Mouse (Mus musculus): Measurements from ENCODE around the gene Rps11. TPM values are rescaled to one million over a fixed set of nuclear protein-coding genes. Genes with fewer than 3 reads are reported as not detected.

The Rps11 gene
- polyA plus RNA-seq, 1 experiment from 2014 or later = 781 TPM

DNA sequence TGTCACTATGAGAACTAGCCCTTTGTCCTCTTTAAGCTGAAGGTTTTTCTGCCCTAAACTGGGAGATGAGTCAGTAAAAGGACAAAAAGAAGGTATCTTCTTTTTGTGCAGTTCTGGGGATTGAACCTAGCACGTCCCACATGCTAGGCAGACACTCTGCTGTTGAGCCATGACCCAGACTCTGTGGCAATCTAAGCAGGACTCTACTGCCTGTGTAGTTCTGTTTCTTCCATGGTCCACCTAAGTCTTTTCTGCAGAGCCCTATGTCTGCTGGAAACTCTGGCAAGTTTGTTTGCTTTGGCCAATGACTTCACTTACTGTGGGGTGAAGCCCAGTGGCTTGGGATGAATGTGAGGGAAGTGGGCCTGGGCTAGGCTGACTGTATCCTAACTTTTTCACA is 14.2 kb upstream of the Rps11 start:
- no peak for ATAC-seq (ENCODE audit: low read depth)
- 77% methylated on average over 1 of the region's 1 CpGs for WGBS
- H3K4me2 ChIP-seq (ENCODE audit: low read depth, low read length) = no peak overlapping the region

GRCm38 (mm10) chr7:45137171-45138006 is 13.2 kb upstream of the Rps11 start:
- H3K27ac ChIP-seq (ENCODE audit: low read depth, low read length) = no peak overlapping the region
- H3K9me3 ChIP-seq (ENCODE audit: control insufficient read depth, low read length) = no peaks in the 10 kb centered on the region
- H3K4me3 ChIP-seq (ENCODE audit: low read depth, low read length) = no peak overlapping the region
- ATAC-seq (ENCODE audit: low read depth) = no peak
- 86% methylated on average over 12 of the region's 12 CpGs for WGBS
- no peak overlapping the region for H3K4me2 ChIP-seq (ENCODE audit: low read depth, low read length)
- H3K36me3 ChIP-seq (ENCODE audit: control insufficient read depth, insufficient read depth, low read length) = no peaks in the 10 kb centered on the region
- no peaks in the 10 kb centered on the region for H3K4me1 ChIP-seq (ENCODE audit: control insufficient read depth, insufficient read depth, low read length)
- no peak overlapping the region for H3K9ac ChIP-seq (replicated peaks; ENCODE audit: low read depth, low read length)
- H3K27me3 ChIP-seq (ENCODE audit: control insufficient read depth, insufficient read depth, low read length) = peaks cover 2% of the 10 kb centered on the region; the same call in 1 of the 2 replicates

More for the DNA sequence above, 14.2 kb upstream of the Rps11 start:
- H3K36me3 ChIP-seq (ENCODE audit: control insufficient read depth, insufficient read depth, low read length) = no peaks in the 10 kb centered on the region
- H3K4me3 ChIP-seq (ENCODE audit: low read depth, low read length) = no peak overlapping the region
- H3K9me3 ChIP-seq (ENCODE audit: control insufficient read depth, low read length) = no peaks in the 10 kb centered on the region
- H3K27ac ChIP-seq (ENCODE audit: low read depth, low read length) = no peak overlapping the region
- peaks cover 2% of the 10 kb centered on the region; the same call in 1 of the 2 replicates for H3K27me3 ChIP-seq (ENCODE audit: control insufficient read depth, insufficient read depth, low read length)
- H3K4me1 ChIP-seq (ENCODE audit: control insufficient read depth, insufficient read depth, low read length) = no peaks in the 10 kb centered on the region
- no peak overlapping the region for H3K9ac ChIP-seq (replicated peaks; ENCODE audit: low read depth, low read length)

DNA sequence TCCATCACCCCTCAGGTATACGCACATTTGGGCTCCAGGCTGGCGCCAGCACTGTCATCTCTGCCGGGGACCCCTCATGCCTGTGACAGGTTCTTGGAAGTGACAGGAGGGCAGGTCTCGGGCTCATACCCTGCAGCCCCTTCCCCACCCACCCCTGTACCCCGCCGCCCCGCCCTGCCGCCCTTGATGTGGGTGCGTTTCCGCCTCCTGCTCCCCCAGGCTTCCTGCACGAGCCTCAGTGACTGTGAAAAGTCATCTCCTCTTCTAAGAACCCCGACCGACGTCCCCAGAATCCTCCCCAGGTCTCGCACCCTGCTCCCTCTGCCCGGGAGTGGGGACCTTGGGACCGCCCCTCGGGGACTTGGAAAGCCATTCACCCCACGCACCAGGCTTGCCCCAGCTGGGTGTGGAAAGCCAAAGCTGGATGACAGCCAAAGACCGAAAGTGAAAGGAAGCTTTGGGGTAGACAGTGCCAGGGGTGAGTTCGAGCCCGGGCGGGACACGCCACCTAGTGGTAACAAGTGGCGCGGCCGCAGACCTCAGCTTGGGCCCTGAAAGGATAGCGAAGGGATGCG is 11.8 kb upstream of the Rps11 start, which contains the start of the genes Gm45713 and Flt3l:
Gm45713 (minus strand) TSS at position 239 of the 575 bp plus-strand sequence.
Flt3l (minus strand) TSS at position 440 of the 575 bp plus-strand sequence.
- peak within 1 kb of the TSS; percentile 62 for H3K4me2 ChIP-seq (ENCODE audit: low read depth, low read length)
- 5% methylated on average over 29 of the region's 29 CpGs for WGBS
- peak within 1 kb of the TSS; percentile 57 for H3K9ac ChIP-seq (replicated peaks; ENCODE audit: low read depth, low read length)
- H3K27ac ChIP-seq (ENCODE audit: low read depth, low read length) = no peak within 1 kb of the TSS
- peak within 1 kb of the TSS; percentile 35 for H3K4me3 ChIP-seq (ENCODE audit: low read depth, low read length)
- H3K4me1 ChIP-seq (ENCODE audit: control insufficient read depth, insufficient read depth, low read length) = no peaks in the 10 kb centered on the region
- peaks cover 2% of the 10 kb centered on the region; the same call in 1 of the 2 replicates for H3K27me3 ChIP-seq (ENCODE audit: control insufficient read depth, insufficient read depth, low read length)
- no peaks in the 10 kb centered on the region for H3K9me3 ChIP-seq (ENCODE audit: control insufficient read depth, low read length)
- no peaks in the 10 kb centered on the region for H3K36me3 ChIP-seq (ENCODE audit: control insufficient read depth, insufficient read depth, low read length)
- ATAC-seq (ENCODE audit: low read depth) = peak; percentile 83

GRCm38 (mm10) chr7:45135370-45135769 is 11.1 kb upstream of the Rps11 start:
- no peaks in the 10 kb centered on the region for H3K36me3 ChIP-seq (ENCODE audit: control insufficient read depth, insufficient read depth, low read length)
- no peak overlapping the region for H3K27ac ChIP-seq (ENCODE audit: low read depth, low read length)
- peaks cover 2% of the 10 kb centered on the region; the same call in 1 of the 2 replicates for H3K27me3 ChIP-seq (ENCODE audit: control insufficient read depth, insufficient read depth, low read length)
- ATAC-seq (ENCODE audit: low read depth) = no peak
- WGBS = 82% methylated on average over 3 of the region's 3 CpGs
- H3K4me3 ChIP-seq (ENCODE audit: low read depth, low read length) = no peak overlapping the region
- 0 out of 2 replicates have a peak overlapping the region, but pooled peaks have one; percentile 62 for H3K4me2 ChIP-seq (ENCODE audit: low read depth, low read length)
- no peaks in the 10 kb centered on the region for H3K9me3 ChIP-seq (ENCODE audit: control insufficient read depth, low read length)
- H3K9ac ChIP-seq (replicated peaks; ENCODE audit: low read depth, low read length) = no peak overlapping the region
- no peaks in the 10 kb centered on the region for H3K4me1 ChIP-seq (ENCODE audit: control insufficient read depth, insufficient read depth, low read length)

- ATAC-seq (ENCODE audit: low read depth) = no peak
- no peaks in the 10 kb centered on the region for H3K36me3 ChIP-seq (ENCODE audit: control insufficient read depth, insufficient read depth, low read length)
- no peak overlapping the region for H3K4me3 ChIP-seq (ENCODE audit: low read depth, low read length)
- no peak overlapping the region for H3K9ac ChIP-seq (replicated peaks; ENCODE audit: low read depth, low read length)
- WGBS = 16% methylated on average over 12 of the region's 12 CpGs
- H3K9me3 ChIP-seq (ENCODE audit: control insufficient read depth, low read length) = no peaks in the 10 kb centered on the region
- no peak overlapping the region for H3K4me2 ChIP-seq (ENCODE audit: low read depth, low read length)
- no peak overlapping the region for H3K27ac ChIP-seq (ENCODE audit: low read depth, low read length)
- H3K27me3 ChIP-seq (ENCODE audit: control insufficient read depth, insufficient read depth, low read length) = peaks cover 2% of the 10 kb centered on the region; the same call in 1 of the 2 replicates
- no peaks in the 10 kb centered on the region for H3K4me1 ChIP-seq (ENCODE audit: control insufficient read depth, insufficient read depth, low read length)
Measured at GRCm38 (mm10) chr7:45134544-45135026, 10.3 kb upstream of the Rps11 start.

GRCm38 (mm10) chr7:45133446-45134159 is 9.4 kb upstream of the Rps11 start:
- H3K4me3 ChIP-seq (ENCODE audit: low read depth, low read length) = no peak overlapping the region
- 80% methylated on average over 8 of the region's 8 CpGs for WGBS
- H3K36me3 ChIP-seq (ENCODE audit: control insufficient read depth, insufficient read depth, low read length) = no peaks in the 10 kb centered on the region
- no peaks in the 10 kb centered on the region for H3K4me1 ChIP-seq (ENCODE audit: control insufficient read depth, insufficient read depth, low read length)
- no peak overlapping the region for H3K9ac ChIP-seq (replicated peaks; ENCODE audit: low read depth, low read length)
- H3K27ac ChIP-seq (ENCODE audit: low read depth, low read length) = no peak overlapping the region
- H3K4me2 ChIP-seq (ENCODE audit: low read depth, low read length) = no peak overlapping the region
- no peaks in the 10 kb centered on the region for H3K9me3 ChIP-seq (ENCODE audit: control insufficient read depth, low read length)
- ATAC-seq (ENCODE audit: low read depth) = no peak
- peaks cover 2% of the 10 kb centered on the region; the same call in 1 of the 2 replicates for H3K27me3 ChIP-seq (ENCODE audit: control insufficient read depth, insufficient read depth, low read length)

GRCm38 (mm10) chr7:45131850-45132249 is 7.6 kb upstream of the Rps11 start:
- WGBS = 81% methylated on average over 11 of the region's 11 CpGs
- H3K9ac ChIP-seq (replicated peaks; ENCODE audit: low read depth, low read length) = no peak overlapping the region
- no peaks in the 10 kb centered on the region; the same call in 1 of the 2 replicates for H3K27me3 ChIP-seq (ENCODE audit: control insufficient read depth, insufficient read depth, low read length)
- no peaks in the 10 kb centered on the region for H3K9me3 ChIP-seq (ENCODE audit: control insufficient read depth, low read length)
- ATAC-seq (ENCODE audit: low read depth) = no peak
- peaks cover 6% of the 10 kb centered on the region for H3K36me3 ChIP-seq (ENCODE audit: control insufficient read depth, insufficient read depth, low read length)
- no peak overlapping the region for H3K4me3 ChIP-seq (ENCODE audit: low read depth, low read length)
- H3K4me2 ChIP-seq (ENCODE audit: low read depth, low read length) = no peak overlapping the region
- H3K27ac ChIP-seq (ENCODE audit: low read depth, low read length) = no peak overlapping the region
- H3K4me1 ChIP-seq (ENCODE audit: control insufficient read depth, insufficient read depth, low read length) = peaks cover 7% of the 10 kb centered on the region

- peaks cover 25% of the 10 kb centered on the region for H3K36me3 ChIP-seq (ENCODE audit: control insufficient read depth, insufficient read depth, low read length)
- peak overlapping the region; percentile 92; the same call in 1 of the 2 replicates for H3K27ac ChIP-seq (ENCODE audit: low read depth, low read length)
- H3K4me2 ChIP-seq (ENCODE audit: low read depth, low read length) = peak overlapping the region; percentile 50
- peaks cover 15% of the 10 kb centered on the region for H3K4me1 ChIP-seq (ENCODE audit: control insufficient read depth, insufficient read depth, low read length)
- H3K27me3 ChIP-seq (ENCODE audit: control insufficient read depth, insufficient read depth, low read length) = no peaks in the 10 kb centered on the region; the same call in 1 of the 2 replicates
- WGBS = 53% methylated on average over 15 of the region's 15 CpGs
- ATAC-seq (ENCODE audit: low read depth) = no peak
- H3K9ac ChIP-seq (replicated peaks; ENCODE audit: low read depth, low read length) = no peak overlapping the region
- H3K9me3 ChIP-seq (ENCODE audit: control insufficient read depth, low read length) = no peaks in the 10 kb centered on the region
- peak overlapping the region; percentile 35 for H3K4me3 ChIP-seq (ENCODE audit: low read depth, low read length)
Measured at GRCm38 (mm10) chr7:45129776-45130512, 5.7 kb upstream of the Rps11 start.

All from neural tube, embryonic 14.5 days (tissue).